Mouse (Mus musculus): ENCODE results near the gene Zbtb9. TPM values are rescaled to one million over a fixed set of nuclear protein-coding genes. Genes with fewer than 3 reads are reported as not detected.

Zbtb9 gene
- polyA plus RNA-seq, 2 experiments: 2.6 to 4.0 TPM

DNA sequence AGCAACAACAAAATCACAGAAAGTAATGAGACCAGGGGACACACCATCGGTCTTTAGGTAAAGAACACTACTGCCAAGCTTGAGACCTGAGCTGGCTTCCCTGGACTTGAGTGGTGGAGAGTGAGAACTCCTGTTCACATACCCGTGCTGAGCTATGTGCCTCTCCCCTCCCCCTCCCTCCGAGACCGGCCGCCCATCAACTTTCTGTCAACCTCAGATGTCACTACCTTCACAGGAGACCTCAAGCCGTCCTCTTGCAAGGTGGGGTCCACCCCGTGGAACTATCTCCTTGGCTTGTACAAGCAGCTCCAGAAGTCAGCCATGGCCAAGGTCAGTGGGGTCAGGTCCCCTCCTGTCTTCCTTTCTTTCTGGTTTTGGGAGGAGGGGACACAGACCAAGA lies 59.4 kb downstream of the Zbtb9 start:
- H3K9ac ChIP-seq (replicated peaks): no peak overlapping the region
- peaks cover 0 to 6% of the 10 kb centered on the region in 2 experiments; a peak in 3 of 4 replicates for H3K4me1 ChIP-seq (replicated peaks; ENCODE audit: control insufficient read depth in 2 of 2, insufficient read depth in 2 of 2, low read length in 1 of 2)
- H3K4me3 ChIP-seq (ENCODE audit: insufficient read depth in 1 of 2, low read depth in 2 of 2, low read length in 2 of 2): no peak overlapping the region
- H3K27ac ChIP-seq: no peak overlapping the region
- no peaks in the 10 kb centered on the region for H3K9me3 ChIP-seq (ENCODE audit: control insufficient read depth, low read length)
- H3K27me3 ChIP-seq (ENCODE audit: control insufficient read depth, insufficient read depth, low read length): no peaks in the 10 kb centered on the region
- H3K36me3 ChIP-seq (replicated peaks; ENCODE audit: control insufficient read depth, insufficient read depth, low read depth): no peaks in the 10 kb centered on the region
- TF ChIP-seq EP300 (IDR thresholded peaks at IDR 0.05; ENCODE audit: low read depth) (no peak), CTCF (IDR thresholded peaks at IDR 0.05; ENCODE audit: low read depth) (no peak)
- no peak for DNase-seq (ENCODE audit: low read depth in 3 of 3, low spot score in 3 of 3)
- no peak for ATAC-seq (ENCODE audit: insufficient read depth)
- 0 out of 2 replicates have a peak overlapping the region, but pooled peaks have one; percentile 0 for H3K4me2 ChIP-seq (ENCODE audit: low read depth)
- WGBS (ENCODE audit: insufficient replicate concordance): 38% methylated on average over 7 of the region's 7 CpGs

DNA sequence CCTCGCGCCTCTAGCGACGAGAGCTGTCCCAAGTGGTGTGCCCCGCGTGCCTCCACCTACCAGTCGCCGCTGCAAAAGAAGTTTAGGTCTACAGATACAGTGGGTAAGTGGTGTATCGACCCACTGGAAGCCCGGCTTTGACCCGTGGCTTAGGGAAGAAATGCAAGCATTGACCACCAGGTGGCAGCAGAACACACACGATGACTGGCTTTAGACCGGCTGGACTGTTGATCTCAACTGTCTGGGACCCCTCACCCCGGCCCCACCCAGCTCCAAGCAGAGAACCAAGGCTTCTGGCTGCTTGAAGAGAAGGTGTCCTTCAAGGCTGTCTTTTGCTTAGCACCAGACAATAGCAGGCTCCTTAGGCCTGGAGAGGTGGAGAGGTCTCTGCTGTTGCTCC lies 59.9 kb downstream of the Zbtb9 start:
- Histone ChIP-seq H3K4me2 (ENCODE audit: low read depth) (0 out of 2 replicates have a peak overlapping the region, but pooled peaks have one; percentile 0), H3K9me3 (ENCODE audit: control insufficient read depth, low read length) (no peaks in the 10 kb centered on the region), H3K27me3 (ENCODE audit: control insufficient read depth, insufficient read depth, low read length) (no peaks in the 10 kb centered on the region), H3K4me1 (replicated peaks; ENCODE audit: control insufficient read depth in 2 of 2, insufficient read depth in 2 of 2, low read length in 1 of 2) (peaks cover 0 to 3% of the 10 kb centered on the region in 2 experiments; a peak in 3 of 4 replicates), H3K36me3 (replicated peaks; ENCODE audit: control insufficient read depth, insufficient read depth, low read depth) (no peaks in the 10 kb centered on the region), H3K9ac (replicated peaks) (no peak overlapping the region), H3K4me3 (ENCODE audit: insufficient read depth in 1 of 2, low read depth in 2 of 2, low read length in 2 of 2) (no peak overlapping the region), H3K27ac (no peak overlapping the region)
- TF ChIP-seq EP300 (IDR thresholded peaks at IDR 0.05; ENCODE audit: low read depth) (no peak), CTCF (IDR thresholded peaks at IDR 0.05; ENCODE audit: low read depth) (peak; percentile 96)
- no peak for ATAC-seq (ENCODE audit: insufficient read depth)
- no peak for DNase-seq (ENCODE audit: low read depth in 3 of 3, low spot score in 3 of 3)
- 2% methylated on average over 14 of the region's 14 CpGs for WGBS (ENCODE audit: insufficient replicate concordance)

DNA sequence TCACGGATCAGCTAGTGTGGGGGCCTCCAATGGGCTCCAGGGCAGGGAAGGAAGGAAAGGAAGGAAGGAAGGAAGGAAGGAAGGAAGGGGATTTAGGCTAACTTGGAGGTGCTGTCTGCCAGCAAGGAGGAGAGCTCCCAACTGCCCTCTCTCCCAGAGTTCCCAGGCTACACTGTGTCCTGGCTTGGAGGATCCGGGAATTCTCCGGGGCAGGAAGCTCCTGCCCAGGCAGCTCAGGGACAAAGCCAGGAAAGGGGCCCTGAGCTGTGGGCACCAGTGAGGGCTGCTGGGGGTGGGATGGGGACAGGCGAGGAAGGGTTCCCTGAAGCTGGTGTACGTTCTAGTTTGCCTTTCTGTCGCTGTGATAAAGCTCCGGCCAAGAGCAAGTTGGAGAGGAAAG lies 63.5 kb downstream of the Zbtb9 start:
- Histone ChIP-seq H3K36me3 (replicated peaks; ENCODE audit: control insufficient read depth, insufficient read depth, low read depth) (no peaks in the 10 kb centered on the region), H3K27ac (no peak overlapping the region), H3K9me3 (ENCODE audit: control insufficient read depth, low read length) (no peaks in the 10 kb centered on the region), H3K4me2 (ENCODE audit: low read depth) (no peak overlapping the region), H3K9ac (replicated peaks) (no peak overlapping the region), H3K4me1 (replicated peaks; ENCODE audit: control insufficient read depth in 2 of 2, insufficient read depth in 2 of 2, low read length in 1 of 2) (no peaks in the 10 kb centered on the region), H3K27me3 (ENCODE audit: control insufficient read depth, insufficient read depth, low read length) (no peaks in the 10 kb centered on the region), H3K4me3 (ENCODE audit: insufficient read depth in 1 of 2, low read depth in 2 of 2, low read length in 2 of 2) (no peak overlapping the region)
- no peak for TF ChIP-seq CTCF (IDR thresholded peaks at IDR 0.05; ENCODE audit: low read depth)
- TF ChIP-seq EP300 (IDR thresholded peaks at IDR 0.05; ENCODE audit: low read depth): no peak
- DNase-seq (ENCODE audit: low read depth in 3 of 3, low spot score in 3 of 3): no peak
- no peak for ATAC-seq (ENCODE audit: insufficient read depth)
- 28% methylated on average over 7 of the region's 7 CpGs for WGBS (ENCODE audit: insufficient replicate concordance)

DNA sequence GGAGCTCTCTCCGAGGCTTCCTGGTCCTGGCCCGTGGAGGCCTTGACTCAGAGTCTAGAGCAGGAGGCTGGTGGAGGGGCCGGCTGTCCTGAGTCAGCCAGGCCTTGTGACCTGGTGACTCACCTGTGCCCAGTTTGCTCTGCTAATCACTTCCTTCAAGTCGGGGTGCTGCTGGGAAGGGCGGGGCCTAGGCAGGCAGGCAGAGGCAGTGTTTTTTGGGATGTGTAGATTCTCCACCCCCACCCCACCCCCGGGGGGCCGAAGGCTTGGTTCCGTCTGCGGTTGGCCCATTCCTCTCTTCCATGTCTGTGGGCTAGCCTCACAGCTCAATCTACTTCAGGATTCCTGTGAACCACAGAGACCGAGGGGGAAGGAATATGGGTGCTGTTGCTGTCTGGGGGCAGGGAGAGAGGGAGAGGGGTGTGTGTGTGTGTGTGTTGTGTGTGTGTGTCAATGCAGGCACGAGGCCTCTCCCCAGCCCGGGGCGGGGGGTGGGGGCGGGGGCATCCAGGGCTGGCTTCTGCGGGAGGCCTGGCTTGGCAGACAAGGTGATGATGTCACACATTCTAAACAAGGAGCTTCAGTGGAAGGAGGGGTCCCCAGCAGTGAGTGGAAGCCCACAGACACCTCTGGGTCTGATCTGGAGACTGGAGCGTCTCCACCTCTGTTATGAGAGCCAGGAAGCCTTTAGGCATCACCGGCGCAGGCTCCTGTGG lies 65.5 kb downstream of the Zbtb9 start:
- no peaks in the 10 kb centered on the region for H3K36me3 ChIP-seq (replicated peaks; ENCODE audit: control insufficient read depth, insufficient read depth, low read depth)
- H3K27ac ChIP-seq: no peak overlapping the region
- no peak overlapping the region for H3K4me3 ChIP-seq (ENCODE audit: insufficient read depth in 1 of 2, low read depth in 2 of 2, low read length in 2 of 2)
- no peak overlapping the region for H3K9ac ChIP-seq (replicated peaks)
- DNase-seq (ENCODE audit: low read depth in 3 of 3, low spot score in 3 of 3) (no peak), ATAC-seq (ENCODE audit: insufficient read depth) (no peak)
- 45% methylated on average over 18 of the region's 18 CpGs for WGBS (ENCODE audit: insufficient replicate concordance)
- H3K27me3 ChIP-seq (ENCODE audit: control insufficient read depth, insufficient read depth, low read length): no peaks in the 10 kb centered on the region
- TF ChIP-seq CTCF (IDR thresholded peaks at IDR 0.05; ENCODE audit: low read depth) (no peak), EP300 (IDR thresholded peaks at IDR 0.05; ENCODE audit: low read depth) (no peak)
- H3K4me1 ChIP-seq (replicated peaks; ENCODE audit: control insufficient read depth in 2 of 2, insufficient read depth in 2 of 2, low read length in 1 of 2): 0 out of 4 replicates have a peak, but pooled peaks cover 0 to 2% of the 10 kb centered on the region in 2 experiments
- H3K9me3 ChIP-seq (ENCODE audit: control insufficient read depth, low read length): no peaks in the 10 kb centered on the region
- no peak overlapping the region for H3K4me2 ChIP-seq (ENCODE audit: low read depth)

DNA sequence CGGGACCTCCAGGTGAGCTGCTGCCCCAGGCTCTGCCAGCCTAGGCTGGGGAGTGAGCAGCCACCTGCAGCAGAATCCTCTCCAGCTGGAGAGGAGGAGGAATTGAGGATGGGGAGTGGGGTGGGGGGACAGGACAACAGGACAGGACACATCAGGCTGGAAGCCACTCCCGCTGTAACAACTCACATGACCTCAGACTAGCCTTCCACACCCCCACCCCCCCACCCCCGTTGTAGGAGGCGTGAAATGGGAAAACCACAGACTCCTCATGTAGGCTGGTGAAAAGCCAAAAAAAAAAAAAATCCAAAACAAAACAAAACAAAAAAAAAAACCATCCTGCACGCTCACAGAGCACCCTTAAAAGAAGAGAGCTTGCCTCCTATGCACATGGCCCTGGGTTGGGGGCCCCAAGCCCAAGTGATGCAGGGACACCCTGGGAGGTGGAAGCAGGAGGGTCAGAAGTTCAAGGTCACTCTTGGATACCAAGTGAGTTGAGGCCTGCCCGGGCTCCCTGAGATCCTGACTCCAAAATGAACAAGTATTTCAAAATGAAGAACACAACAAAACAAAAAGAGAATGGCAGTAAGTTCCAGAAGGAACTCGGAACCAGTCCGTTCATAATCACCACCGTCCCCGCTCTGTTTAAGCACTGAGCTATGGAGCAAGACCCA lies 66.6 kb downstream of the Zbtb9 start:
- Histone ChIP-seq H3K4me2 (ENCODE audit: low read depth) (no peak overlapping the region), H3K27me3 (ENCODE audit: control insufficient read depth, insufficient read depth, low read length) (no peaks in the 10 kb centered on the region), H3K9ac (replicated peaks) (no peak overlapping the region), H3K4me3 (ENCODE audit: insufficient read depth in 1 of 2, low read depth in 2 of 2, low read length in 2 of 2) (no peak overlapping the region), H3K9me3 (ENCODE audit: control insufficient read depth, low read length) (no peaks in the 10 kb centered on the region), H3K36me3 (replicated peaks; ENCODE audit: control insufficient read depth, insufficient read depth, low read depth) (no peaks in the 10 kb centered on the region), H3K27ac (no peak overlapping the region), H3K4me1 (replicated peaks; ENCODE audit: control insufficient read depth in 2 of 2, insufficient read depth in 2 of 2, low read length in 1 of 2) (0 out of 4 replicates have a peak, but pooled peaks cover 0 to 2% of the 10 kb centered on the region in 2 experiments)
- WGBS (ENCODE audit: insufficient replicate concordance): 55% methylated on average over 10 of the region's 10 CpGs
- ATAC-seq (ENCODE audit: insufficient read depth) (no peak), DNase-seq (ENCODE audit: low read depth in 3 of 3, low spot score in 3 of 3) (no peak)
- TF ChIP-seq EP300 (IDR thresholded peaks at IDR 0.05; ENCODE audit: low read depth) (no peak), CTCF (IDR thresholded peaks at IDR 0.05; ENCODE audit: low read depth) (no peak)

Measured in liver, embryonic 14.5 days (tissue).